Mouse (Mus musculus) cortical plate, adult 2 months (tissue): ENCODE data around the gene Hbb-bh1.
"Not testable (repeated sequence)": the region's sequence is repeated elsewhere in the genome, so short reads cannot be mapped to it uniquely, and the experiment has no call there.

Source experiments
- CTCF ChIP-seq: fragments of 200-500 bp; IDR thresholded peaks from 2 replicates; pipeline ENCODE4 v1.5.1; 2011; ENCODE audit warnings: mild to moderate bottlenecking, control low read depth, low read length; ENCODE audit not compliant: insufficient read depth; ENCODE audit errors: extremely low read depth
- POLR2A ChIP-seq: fragments of 200-500 bp; IDR thresholded peaks from 2 replicates; pipeline ENCODE4 v1.6.1; 2011; ENCODE audit warnings: mild to moderate bottlenecking, low read length, control low read depth; ENCODE audit not compliant: insufficient read depth; ENCODE audit errors: extremely low read depth

DNA sequence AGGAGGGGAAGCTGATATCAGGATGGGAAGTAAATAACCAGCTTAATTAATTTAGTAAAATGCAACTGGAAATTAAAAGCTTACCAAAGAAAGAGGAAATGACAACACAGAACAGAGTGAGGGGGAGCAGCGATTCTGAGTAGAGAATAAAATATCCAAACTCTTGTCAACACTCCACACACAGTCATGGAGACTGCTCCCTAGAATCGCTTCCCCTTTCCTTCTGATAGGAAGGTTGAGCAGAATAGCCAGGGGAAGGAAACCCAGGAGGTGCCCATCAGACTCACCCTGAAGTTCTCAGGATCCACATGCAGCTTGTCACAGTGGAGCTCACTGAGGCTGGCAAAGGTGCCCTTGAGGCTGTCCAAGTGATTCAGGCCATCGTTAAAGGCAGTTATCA is 29.8 kb downstream of the Hbb-bh1 start:
- not testable (repeated sequence) for TF ChIP-seq CTCF, POLR2A
